Mouse (Mus musculus) CH12.LX (cell line): ENCODE data around the gene Tcp11l2. TPM values are rescaled to one million over a fixed set of nuclear protein-coding genes. Genes with fewer than 3 reads are reported as not detected.

Source experiments
- DNase-seq: peaks from one replicate; pipeline ENCODE4 v3.0.0-alpha.2; 2013; ENCODE audit errors: extremely low read depth
- H3K27ac ChIP-seq: 2 replicates; pipeline ENCODE4 v1.5.1; 2012; ENCODE audit warnings: low read depth, mild to moderate bottlenecking, control low read depth, moderate library complexity; ENCODE audit not compliant: insufficient read depth
- H3K27me3 ChIP-seq: replicated peaks from 2 replicates; pipeline ENCODE3; 2012; ENCODE audit warnings: inconsistent platforms
- H3K36me3 ChIP-seq, 2 experiments: replicated peaks in 1 of 2; 2 replicates each; pipeline versions ENCODE3 to v1.6.1; 2012; ENCODE audit warnings: inconsistent platforms in 1 of 2, low read length in 1 of 2, mild to moderate bottlenecking in 1 of 2, mixed read lengths in 1 of 2, moderate library complexity in 1 of 2; ENCODE audit not compliant: control insufficient read depth in 1 of 2, insufficient read depth in 1 of 2
- H3K4me1 ChIP-seq, 2 experiments: 2 replicates each; pipeline ENCODE4 v1.6.1; 2012; ENCODE audit warnings: inconsistent platforms in 1 of 2, moderate library complexity in 1 of 2; ENCODE audit not compliant: insufficient read depth in 2 of 2, control insufficient read depth in 1 of 2
- H3K4me2 ChIP-seq: 2 replicates; pipeline ENCODE4 v1.6.1; 2012; ENCODE audit warnings: low read depth, mild to moderate bottlenecking, control low read depth; ENCODE audit not compliant: poor library complexity, insufficient read depth, severe bottlenecking
- H3K4me3 ChIP-seq, 3 experiments: fragments of 150-350 bp in 1 of 3; sonication (generic) in 1 of 3; replicated peaks in 1 of 3; 2 replicates each; pipeline versions ENCODE3 to v1.5.1; 2011 to 2012; ENCODE audit warnings: low read depth in 2 of 3, low read length in 2 of 3, mild to moderate bottlenecking in 2 of 3, moderate library complexity in 2 of 3, control low read depth in 1 of 3, improper control_type of control experiment in 1 of 3, inconsistent platforms in 1 of 3, mixed read lengths in 1 of 3; ENCODE audit not compliant: poor library complexity in 1 of 3
- H3K79me2 ChIP-seq: replicated peaks from 2 replicates; pipeline ENCODE4 v1.6.1; 2012; ENCODE audit warnings: mild to moderate bottlenecking, moderate library complexity; ENCODE audit not compliant: control insufficient read depth, poor library complexity, insufficient read depth, severe bottlenecking; ENCODE audit errors: extremely low read depth
- H3K9ac ChIP-seq: 2 replicates; pipeline ENCODE4 v1.6.1; 2012; ENCODE audit warnings: low read depth, mild to moderate bottlenecking, control low read depth, moderate library complexity; ENCODE audit not compliant: insufficient read depth
- H3K9me3 ChIP-seq: replicated peaks from 2 replicates; pipeline ENCODE3; 2012; ENCODE audit warnings: low read length, inconsistent platforms, mixed read lengths
- BHLHE40 ChIP-seq: IDR thresholded peaks from 2 replicates; pipeline ENCODE4 v1.6.1; 2011; ENCODE audit warnings: mild to moderate bottlenecking, low read depth, low read length, improper control_type of control experiment
- E2F4 ChIP-seq: IDR thresholded peaks from 2 replicates; pipeline ENCODE4 v1.6.1; 2011; ENCODE audit warnings: low read depth, low read length, improper control_type of control experiment; ENCODE audit not compliant: insufficient replicate concordance
- ELF1 ChIP-seq: IDR thresholded peaks from 2 replicates; pipeline ENCODE4 v1.6.1; 2014; ENCODE audit warnings: low read depth, mild to moderate bottlenecking, inconsistent platforms, low read length, improper control_type of control experiment
- HCFC1 ChIP-seq: IDR thresholded peaks from 2 replicates; pipeline ENCODE4 v1.6.1; 2012; ENCODE audit warnings: low read depth, mild to moderate bottlenecking, inconsistent platforms, low read length, improper control_type of control experiment
- KAT2A ChIP-seq: IDR thresholded peaks from 2 replicates; pipeline ENCODE4 v1.6.1; 2012; ENCODE audit warnings: low read length, improper control_type of control experiment, inconsistent platforms; ENCODE audit not compliant: insufficient replicate concordance
- MAFK ChIP-seq: IDR thresholded peaks from 2 replicates; pipeline ENCODE4 v1.6.1; 2011; ENCODE audit warnings: low read length, improper control_type of control experiment; ENCODE audit not compliant: insufficient replicate concordance
- MAX ChIP-seq: IDR thresholded peaks from 2 replicates; pipeline ENCODE4 v1.6.1; 2011; ENCODE audit warnings: low read length, improper control_type of control experiment
- MAZ ChIP-seq: IDR thresholded peaks from 2 replicates; pipeline ENCODE4 v1.6.1; 2012; ENCODE audit warnings: low read depth, mild to moderate bottlenecking, inconsistent platforms, low read length, improper control_type of control experiment, moderate library complexity
- NELFE ChIP-seq: IDR thresholded peaks from 2 replicates; pipeline ENCODE4 v1.6.1; 2011; ENCODE audit warnings: low read depth, low read length, improper control_type of control experiment
- RAD21 ChIP-seq: IDR thresholded peaks from 2 replicates; pipeline ENCODE4 v1.6.1; 2011; ENCODE audit warnings: low read depth, mild to moderate bottlenecking, low read length, improper control_type of control experiment, moderate library complexity
- RCOR1 ChIP-seq: conservative IDR thresholded peaks from 2 replicates; pipeline ENCODE4 v1.6.1; 2012; ENCODE audit warnings: low read depth, mild to moderate bottlenecking, inconsistent platforms, low read length, improper control_type of control experiment
- UBTF ChIP-seq: IDR thresholded peaks from 2 replicates; pipeline ENCODE4 v1.6.1; 2012; ENCODE audit warnings: low read depth, mild to moderate bottlenecking, inconsistent platforms, low read length, improper control_type of control experiment, moderate library complexity
- USF1 ChIP-seq: IDR thresholded peaks from 2 replicates; pipeline ENCODE4 v1.6.1; 2014; ENCODE audit warnings: low read depth, mild to moderate bottlenecking, inconsistent platforms, low read length, improper control_type of control experiment
- ZC3H11A ChIP-seq: IDR thresholded peaks from 2 replicates; pipeline ENCODE4 v1.6.1; 2012; ENCODE audit warnings: low read depth, mild to moderate bottlenecking, inconsistent platforms, low read length, improper control_type of control experiment
- ZKSCAN1 ChIP-seq: IDR thresholded peaks from 2 replicates; pipeline ENCODE4 v1.6.1; 2012; ENCODE audit warnings: low read depth, inconsistent platforms, low read length, improper control_type of control experiment, borderline replicate concordance
- ZNF384 ChIP-seq: IDR thresholded peaks from 2 replicates; pipeline ENCODE4 v1.6.1; 2012; ENCODE audit warnings: low read depth, low read length, improper control_type of control experiment, inconsistent platforms
- dilution Hi-C: fragments of 300-500 bp; cut with MboI; formaldehyde crosslinking; loops from 2 replicates; pipeline ENCODE4 v1.14.3; 2020; ENCODE audit warnings: low sequenced_read_pairs; ENCODE audit not compliant: extremely low pct_unique_long_range_greater_than_20kb, extremely low pct_ligation_motif_present
- in situ Hi-C: fragments of 300-500 bp; cut with MboI; formaldehyde crosslinking; loops from 3 replicates; pipeline ENCODE4 v1.14.3; 2019; ENCODE audit warnings: low sequenced_read_pairs, low pct_ligation_motif_present, low pct_unique_long_range_greater_than_20kb, mixed read lengths
- polyA plus RNA-seq: library from polyadenylated mRNA; unstranded; fragments of >175 nt; gene quantifications from 2 replicates; pipeline ENCODE4 v1.2.1, GENCODE M21; 2012; ENCODE audit warnings: low read depth; ENCODE audit not compliant: insufficient read length
- total RNA-seq, 2 experiments: library from RNA; depleted of rRNA; stranded (reverse); fragments of 300-350 nt in 1 of 2; fragments of >200 nt in 1 of 2; gene quantifications; 2 replicates each; pipeline ENCODE4 v1.2.3; 2012 to 2014

The Tcp11l2 gene
- total and polyA plus RNA-seq, 3 experiments, result 2.6 to 6.0 (median 2.9) TPM

GRCm38 (mm10) chr10:84632005-84632404 lies 55.6 kb downstream of the Tcp11l2 start:
- Histone ChIP-seq H3K4me3 (no peak overlapping the region), H3K4me1 (0 out of 4 replicates have a peak, but pooled peaks cover 0 to under 1% of the 10 kb centered on the region in 2 experiments), H3K4me2 (no peak overlapping the region), H3K9ac (no peak overlapping the region), H3K27ac (no peak overlapping the region), H3K79me2 (no peaks in the 10 kb centered on the region), H3K36me3 (peaks cover 31 to 88% of the 10 kb centered on the region in 2 experiments), H3K9me3 (no peaks in the 10 kb centered on the region), H3K27me3 (no peaks in the 10 kb centered on the region)
- no peak for DNase-seq
- in situ Hi-C loops (no loop called here), dilution Hi-C loops (no loop called here)
- TF ChIP-seq KAT2A, result no peak

GRCm38 (mm10) chr10:84636656-84637055 lies 60.2 kb downstream of the Tcp11l2 start:
- in situ Hi-C loops, result no loop called here

GRCm38 (mm10) chr10:84638382-84638781 lies 62.0 kb downstream of the Tcp11l2 start:
- H3K9ac ChIP-seq, result no peak overlapping the region
- TF ChIP-seq MAX, result no peak
- TF ChIP-seq USF1, result no peak
- TF ChIP-seq, all 38 proteins: peak for 0
- in situ Hi-C loops (no loop called here), dilution Hi-C loops (no loop called here)
- Histone ChIP-seq H3K27me3 (no peaks in the 10 kb centered on the region), H3K4me1 (peaks cover 0 to 8% of the 10 kb centered on the region in 2 experiments; a peak in 1 of 4 replicates), H3K36me3 (peaks cover 31 to 83% of the 10 kb centered on the region in 2 experiments), H3K27ac (no peak overlapping the region), H3K9me3 (no peaks in the 10 kb centered on the region), H3K4me2 (no peak overlapping the region), H3K4me3 (no peak overlapping the region), H3K79me2 (no peaks in the 10 kb centered on the region)
- DNase-seq, result no peak

More at GRCm38 (mm10) chr10:84636656-84637055, 60.2 kb downstream of the Tcp11l2 start:
- DNase-seq, result no peak
- TF ChIP-seq MAZ, result no peak
- H3K27ac ChIP-seq, result no peak overlapping the region
- H3K9ac ChIP-seq, result no peak overlapping the region
- no peaks in the 10 kb centered on the region for H3K9me3 ChIP-seq
- H3K4me1 ChIP-seq, result peaks cover 0 to 8% of the 10 kb centered on the region in 2 experiments; a peak in 1 of 4 replicates
- H3K4me2 ChIP-seq, result no peak overlapping the region
- H3K36me3 ChIP-seq, result peaks cover 42 to 93% of the 10 kb centered on the region in 2 experiments
- H3K27me3 ChIP-seq, result no peaks in the 10 kb centered on the region
- dilution Hi-C loops, result no loop called here
- H3K79me2 ChIP-seq, result no peaks in the 10 kb centered on the region
- no peak overlapping the region for H3K4me3 ChIP-seq

- peaks cover 27 to 79% of the 10 kb centered on the region in 2 experiments for H3K36me3 ChIP-seq
- H3K4me1 ChIP-seq, result peaks cover 0 to 12% of the 10 kb centered on the region in 2 experiments; a peak in 1 of 4 replicates
- no peak overlapping the region for H3K4me2 ChIP-seq
- DNase-seq, result no peak
- dilution Hi-C loops (no loop called here), in situ Hi-C loops (loop anchor here (10.0 kb wide), 1 partner anchor 395 kb away; no protein-coding TSS in a partner anchor)
- no peak overlapping the region for H3K4me3 ChIP-seq
- H3K27me3 ChIP-seq, result no peaks in the 10 kb centered on the region
- H3K27ac ChIP-seq, result no peak overlapping the region
- no peak overlapping the region for H3K9ac ChIP-seq
- no peaks in the 10 kb centered on the region for H3K9me3 ChIP-seq
- no peaks in the 10 kb centered on the region for H3K79me2 ChIP-seq
- TF ChIP-seq UBTF (no peak), ZC3H11A (no peak), E2F4 (no peak), BHLHE40 (no peak), HCFC1 (no peak), ZNF384 (no peak), KAT2A (no peak), NELFE (no peak), RAD21 (no peak), RCOR1 (no peak), ELF1 (no peak), MAFK (no peak), ZKSCAN1 (no peak), USF1 (no peak)
Measured at GRCm38 (mm10) chr10:84639525-84640287, 63.3 kb downstream of the Tcp11l2 start.
